Mouse (Mus musculus) midbrain, embryonic 15.5 days (tissue): ENCODE results near the gene Col25a1. TPM values are rescaled to one million over a fixed set of nuclear protein-coding genes. Genes with fewer than 3 reads are reported as not detected.
A peak's percentile ranks its signal among the peaks of the same experiment; 100 is the strongest.

Experiments
- ATAC-seq: fragments of 200-750 bp; cut with Nextera tagmentation; replicated peaks from 2 replicates; pipeline ENCODE4 v1.8.0; 2017; ENCODE audit warnings: moderate TSS enrichment
- H3K27ac ChIP-seq: fragments of 300-500 bp; sonication (generic); 2 replicates; pipeline ENCODE4 v1.5.1; 2015; ENCODE audit warnings: mild to moderate bottlenecking, inconsistent platforms
- H3K27me3 ChIP-seq: fragments of 300-500 bp; sonication (generic); replicated peaks from 2 replicates; pipeline ENCODE4 v1.6.1; 2015; ENCODE audit warnings: inconsistent platforms
- H3K36me3 ChIP-seq: fragments of 300-500 bp; sonication (generic); replicated peaks from 2 replicates; pipeline ENCODE4 v1.6.1; 2015; ENCODE audit warnings: inconsistent platforms
- H3K4me1 ChIP-seq: fragments of 300-500 bp; sonication (generic); 2 replicates; pipeline ENCODE4 v1.6.1; 2015; ENCODE audit warnings: inconsistent platforms
- H3K4me2 ChIP-seq: fragments of 300-500 bp; sonication (generic); 2 replicates; pipeline ENCODE4 v1.6.1; 2015; ENCODE audit warnings: inconsistent platforms, mild to moderate bottlenecking, moderate library complexity
- H3K4me3 ChIP-seq: fragments of 300-500 bp; sonication (generic); 2 replicates; pipeline ENCODE4 v1.5.1; 2015; ENCODE audit warnings: mild to moderate bottlenecking, inconsistent platforms
- H3K9ac ChIP-seq: fragments of 300-500 bp; sonication (generic); 2 replicates; pipeline ENCODE4 v1.6.1; 2015; ENCODE audit warnings: mild to moderate bottlenecking, inconsistent platforms
- H3K9me3 ChIP-seq: fragments of 300-500 bp; sonication (generic); 2 replicates; pipeline ENCODE4 v1.6.1; 2016; ENCODE audit warnings: inconsistent platforms
- WGBS: fragments of 180-500 bp; shearing (Covaris S2); methylation state at CpG from one replicate; pipeline ENCODE4 v1.1.7; 2015; ENCODE audit warnings: mixed read lengths; 5-methylcytosine and 5-hydroxymethylcytosine counted together
- polyA plus RNA-seq: library from polyadenylated mRNA; unstranded; fragments of >200 nt; fragmentation: Nextera tagmentation; extraction: Ambion mirVana; gene quantifications from 2 replicates; pipeline ENCODE4 v1.2.1, GENCODE M21; 2015

Gene Col25a1
- polyA plus RNA-seq, 1 experiment from 2014 or later: 15.3 TPM

GRCm38 (mm10) chr3:130521834-130522476 lies 390.7 kb downstream of the Col25a1 start:
- Histone ChIP-seq H3K9ac (no peak overlapping the region), H3K4me1 (peaks cover 14% of the 10 kb centered on the region), H3K4me2 (no peak overlapping the region), H3K9me3 (no peaks in the 10 kb centered on the region), H3K36me3 (no peaks in the 10 kb centered on the region), H3K27me3 (no peaks in the 10 kb centered on the region), H3K4me3 (no peak overlapping the region), H3K27ac (no peak overlapping the region)
- ATAC-seq: no peak
- 92% methylated on average over 9 of the region's 9 CpGs for WGBS

GRCm38 (mm10) chr3:130523019-130523418 lies 391.7 kb downstream of the Col25a1 start:
- Histone ChIP-seq H3K4me3 (no peak overlapping the region), H3K36me3 (no peaks in the 10 kb centered on the region), H3K27ac (no peak overlapping the region), H3K9me3 (no peaks in the 10 kb centered on the region), H3K4me1 (peaks cover 12% of the 10 kb centered on the region), H3K27me3 (no peaks in the 10 kb centered on the region), H3K4me2 (no peak overlapping the region), H3K9ac (no peak overlapping the region)
- ATAC-seq: no peak
- WGBS: 79% methylated on average over 7 of the region's 7 CpGs

GRCm38 (mm10) chr3:130524367-130525137 lies 393.3 kb downstream of the Col25a1 start:
- Histone ChIP-seq H3K4me3 (no peak overlapping the region), H3K27me3 (no peaks in the 10 kb centered on the region), H3K27ac (no peak overlapping the region), H3K9me3 (no peaks in the 10 kb centered on the region), H3K4me2 (no peak overlapping the region), H3K36me3 (no peaks in the 10 kb centered on the region), H3K9ac (no peak overlapping the region), H3K4me1 (no peaks in the 10 kb centered on the region)
- no peak for ATAC-seq
- 84% methylated on average over 16 of the region's 16 CpGs for WGBS

GRCm38 (mm10) chr3:130535021-130535420 lies 403.7 kb downstream of the Col25a1 start:
- H3K4me3 ChIP-seq: no peak overlapping the region
- WGBS: 85% methylated on average over 9 of the region's 9 CpGs
- no peaks in the 10 kb centered on the region for H3K9me3 ChIP-seq
- no peaks in the 10 kb centered on the region for H3K27me3 ChIP-seq
- no peak overlapping the region for H3K27ac ChIP-seq
- no peaks in the 10 kb centered on the region for H3K36me3 ChIP-seq
- H3K4me1 ChIP-seq: no peaks in the 10 kb centered on the region
- no peak for ATAC-seq
- no peak overlapping the region for H3K9ac ChIP-seq
- no peak overlapping the region for H3K4me2 ChIP-seq

GRCm38 (mm10) chr3:130541541-130541940 lies 410.2 kb downstream of the Col25a1 start:
- no peaks in the 10 kb centered on the region for H3K4me1 ChIP-seq
- H3K27me3 ChIP-seq: no peaks in the 10 kb centered on the region
- no peak overlapping the region for H3K9ac ChIP-seq
- no peaks in the 10 kb centered on the region for H3K36me3 ChIP-seq
- no peak for ATAC-seq
- no peak overlapping the region for H3K4me2 ChIP-seq
- 76% methylated on average over 1 of the region's 1 CpGs for WGBS
- no peak overlapping the region for H3K4me3 ChIP-seq
- no peak overlapping the region for H3K27ac ChIP-seq
- no peaks in the 10 kb centered on the region for H3K9me3 ChIP-seq

GRCm38 (mm10) chr3:130545995-130546394 lies 414.7 kb downstream of the Col25a1 start:
- Histone ChIP-seq H3K36me3 (no peaks in the 10 kb centered on the region), H3K4me1 (no peaks in the 10 kb centered on the region), H3K4me3 (no peak overlapping the region), H3K9me3 (no peaks in the 10 kb centered on the region), H3K27me3 (no peaks in the 10 kb centered on the region), H3K27ac (no peak overlapping the region), H3K4me2 (no peak overlapping the region), H3K9ac (no peak overlapping the region)
- ATAC-seq: no peak
- 72% methylated on average over 3 of the region's 3 CpGs for WGBS

- H3K27ac ChIP-seq: no peak overlapping the region
- no peak overlapping the region for H3K4me2 ChIP-seq
- H3K9ac ChIP-seq: no peak overlapping the region
- H3K4me3 ChIP-seq: no peak overlapping the region
- H3K27me3 ChIP-seq: no peaks in the 10 kb centered on the region
- ATAC-seq: peak; percentile 27; the same call in 1 of the 2 replicates
- no peaks in the 10 kb centered on the region for H3K36me3 ChIP-seq
- no peaks in the 10 kb centered on the region for H3K4me1 ChIP-seq
- H3K9me3 ChIP-seq: no peaks in the 10 kb centered on the region
- 81% methylated on average over 7 of the region's 7 CpGs for WGBS
Measured at GRCm38 (mm10) chr3:130549066-130549465, 417.8 kb downstream of the Col25a1 start.

- 66% methylated on average over 1 of the region's 1 CpGs for WGBS
- no peaks in the 10 kb centered on the region for H3K9me3 ChIP-seq
- H3K36me3 ChIP-seq: no peaks in the 10 kb centered on the region
- no peaks in the 10 kb centered on the region for H3K4me1 ChIP-seq
- H3K4me3 ChIP-seq: no peak overlapping the region
- ATAC-seq: no peak
- H3K4me2 ChIP-seq: no peak overlapping the region
- no peak overlapping the region for H3K27ac ChIP-seq
- no peaks in the 10 kb centered on the region for H3K27me3 ChIP-seq
- H3K9ac ChIP-seq: no peak overlapping the region
Measured at GRCm38 (mm10) chr3:130556263-130556662, 425.0 kb downstream of the Col25a1 start.

GRCm38 (mm10) chr3:130565586-130565985 lies 434.3 kb downstream of the Col25a1 start:
- Histone ChIP-seq H3K9me3 (no peaks in the 10 kb centered on the region), H3K4me2 (no peak overlapping the region), H3K4me1 (no peaks in the 10 kb centered on the region), H3K36me3 (no peaks in the 10 kb centered on the region), H3K27ac (no peak overlapping the region), H3K27me3 (no peaks in the 10 kb centered on the region), H3K9ac (no peak overlapping the region), H3K4me3 (no peak overlapping the region)
- WGBS: 96% methylated on average over 6 of the region's 6 CpGs
- ATAC-seq: no peak

- Histone ChIP-seq H3K27ac (no peak overlapping the region), H3K4me3 (no peak overlapping the region), H3K27me3 (no peaks in the 10 kb centered on the region), H3K4me1 (no peaks in the 10 kb centered on the region), H3K9me3 (no peaks in the 10 kb centered on the region), H3K36me3 (no peaks in the 10 kb centered on the region), H3K4me2 (no peak overlapping the region), H3K9ac (no peak overlapping the region)
- 85% methylated on average over 16 of the region's 16 CpGs for WGBS
- no peak for ATAC-seq
Measured at GRCm38 (mm10) chr3:130568331-130569095, 437.2 kb downstream of the Col25a1 start.

GRCm38 (mm10) chr3:130573243-130573642 lies 441.9 kb downstream of the Col25a1 start:
- Histone ChIP-seq H3K9ac (no peak overlapping the region), H3K4me1 (no peaks in the 10 kb centered on the region), H3K9me3 (no peaks in the 10 kb centered on the region), H3K4me2 (no peak overlapping the region), H3K27me3 (peaks cover 4% of the 10 kb centered on the region; the same call in 1 of the 2 replicates), H3K4me3 (no peak overlapping the region), H3K36me3 (no peaks in the 10 kb centered on the region), H3K27ac (no peak overlapping the region)
- ATAC-seq: no peak
- 73% methylated on average over 5 of the region's 5 CpGs for WGBS

GRCm38 (mm10) chr3:130574652-130575051 lies 443.4 kb downstream of the Col25a1 start:
- no peaks in the 10 kb centered on the region for H3K36me3 ChIP-seq
- no peak overlapping the region for H3K4me2 ChIP-seq
- no peak for ATAC-seq
- 20% methylated on average over 5 of the region's 5 CpGs for WGBS
- no peaks in the 10 kb centered on the region for H3K4me1 ChIP-seq
- no peak overlapping the region for H3K9ac ChIP-seq
- no peak overlapping the region for H3K27ac ChIP-seq
- H3K4me3 ChIP-seq: no peak overlapping the region
- no peaks in the 10 kb centered on the region for H3K9me3 ChIP-seq
- peaks cover 4% of the 10 kb centered on the region; the same call in 1 of the 2 replicates for H3K27me3 ChIP-seq
